Mouse (Mus musculus) embryonic fibroblast, embryonic 13.5 days (primary cell): ENCODE measurements around the gene Fbln1. TPM values are rescaled to one million over a fixed set of nuclear protein-coding genes. Genes with fewer than 3 reads are reported as not detected.
A peak's percentile ranks its signal among the peaks of the same experiment; 100 is the strongest.

Experiments
- H3K27ac ChIP-seq: 2 replicates; pipeline ENCODE4 v1.5.1; 2012; ENCODE audit warnings: low read length, control low read depth, inconsistent platforms; ENCODE audit not compliant: insufficient read depth
- H3K4me1 ChIP-seq: 2 replicates; pipeline ENCODE4 v1.6.1; 2011; ENCODE audit warnings: low read length; ENCODE audit not compliant: control insufficient read depth, insufficient read depth
- H3K4me3 ChIP-seq: 2 replicates; pipeline ENCODE4 v1.5.1; 2011; ENCODE audit warnings: mild to moderate bottlenecking, control low read depth, low read length; ENCODE audit not compliant: insufficient read depth
- CTCF ChIP-seq: IDR thresholded peaks from 2 replicates; pipeline ENCODE4 v1.5.1; 2011; ENCODE audit warnings: mild to moderate bottlenecking, control low read depth, low read length, moderate library complexity, borderline replicate concordance; ENCODE audit not compliant: insufficient read depth
- POLR2A ChIP-seq: IDR thresholded peaks from 2 replicates; pipeline ENCODE4 v1.6.1; 2011; ENCODE audit warnings: low read depth, mild to moderate bottlenecking, control low read depth, low read length, moderate library complexity
- polyA plus RNA-seq: library from polyadenylated mRNA; stranded (reverse); fragments of >200 nt; gene quantifications from 2 replicates; pipeline ENCODE4 v1.2.4, GENCODE M21; 2011; ENCODE audit warnings: low read depth; ENCODE audit not compliant: missing spikeins, insufficient read length

Gene Fbln1
- 46.2 and 92.8 TPM in 2 replicates for polyA plus RNA-seq

GRCm38 (mm10) chr15:85205792-85206702, at the start of gene Fbln1:
Gene Fbln1 (plus strand): TSS chr15:85205949.
- TF ChIP-seq POLR2A (peak; percentile 56), CTCF (no peak)
- Histone ChIP-seq H3K27ac (no peak within 1 kb of the TSS), H3K4me3 (peak within 1 kb of the TSS; percentile 45), H3K4me1 (0 out of 2 replicates have a peak, but pooled peaks cover 2% of the 10 kb centered on the region)

DNA sequence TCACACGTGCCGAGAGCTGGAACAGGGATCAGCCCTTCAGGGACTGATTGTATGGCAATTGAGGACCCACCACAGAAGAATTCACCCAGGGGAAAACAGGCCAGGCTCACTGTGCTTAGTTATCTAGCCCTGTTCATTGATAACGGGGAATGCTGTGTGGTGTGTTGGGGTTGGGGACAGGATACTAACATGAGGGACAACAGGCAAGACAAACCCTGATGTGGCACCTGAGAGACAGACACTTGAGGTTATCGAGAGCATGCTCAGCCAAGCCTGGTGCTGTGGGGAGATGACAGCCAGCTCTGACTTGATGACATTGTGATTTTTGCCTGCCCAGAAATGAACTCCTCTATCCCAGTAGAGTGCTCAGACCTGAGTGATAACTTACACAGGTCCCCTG, 49.6 kb upstream of the Fbln1 start:
- H3K4me3 ChIP-seq: no peak overlapping the region
- no peaks in the 10 kb centered on the region for H3K4me1 ChIP-seq
- no peak overlapping the region for H3K27ac ChIP-seq
- TF ChIP-seq POLR2A: no peak
- no peak for TF ChIP-seq CTCF

GRCm38 (mm10) chr15:85161416-85161815, 44.3 kb upstream of the Fbln1 start:
- Histone ChIP-seq H3K27ac (no peak overlapping the region), H3K4me1 (peaks cover 5% of the 10 kb centered on the region; the same call in 1 of the 2 replicates)

GRCm38 (mm10) chr15:85162693-85163663, 42.8 kb upstream of the Fbln1 start:
- Histone ChIP-seq H3K4me3 (no peak overlapping the region), H3K4me1 (peaks cover 8% of the 10 kb centered on the region; the same call in 1 of the 2 replicates), H3K27ac (peak overlapping the region; percentile 87)
- TF ChIP-seq CTCF: no peak
- no peak for TF ChIP-seq POLR2A

More at GRCm38 (mm10) chr15:85161416-85161815, 44.3 kb upstream of the Fbln1 start:
- H3K4me3 ChIP-seq: no peak overlapping the region
- no peak for TF ChIP-seq POLR2A
- no peak for TF ChIP-seq CTCF

- Histone ChIP-seq H3K4me1 (peaks cover 8% of the 10 kb centered on the region; the same call in 1 of the 2 replicates), H3K27ac (no peak overlapping the region), H3K4me3 (no peak overlapping the region)
- TF ChIP-seq POLR2A (no peak), CTCF (no peak)
Observed at GRCm38 (mm10) chr15:85166433-85166933, 39.3 kb upstream of the Fbln1 start.

- peaks cover 8% of the 10 kb centered on the region; the same call in 1 of the 2 replicates for H3K4me1 ChIP-seq
- no peak for TF ChIP-seq POLR2A
- TF ChIP-seq CTCF: no peak
- H3K27ac ChIP-seq: no peak overlapping the region
- no peak overlapping the region for H3K4me3 ChIP-seq
Observed at GRCm38 (mm10) chr15:85167086-85167679, 38.6 kb upstream of the Fbln1 start.

DNA sequence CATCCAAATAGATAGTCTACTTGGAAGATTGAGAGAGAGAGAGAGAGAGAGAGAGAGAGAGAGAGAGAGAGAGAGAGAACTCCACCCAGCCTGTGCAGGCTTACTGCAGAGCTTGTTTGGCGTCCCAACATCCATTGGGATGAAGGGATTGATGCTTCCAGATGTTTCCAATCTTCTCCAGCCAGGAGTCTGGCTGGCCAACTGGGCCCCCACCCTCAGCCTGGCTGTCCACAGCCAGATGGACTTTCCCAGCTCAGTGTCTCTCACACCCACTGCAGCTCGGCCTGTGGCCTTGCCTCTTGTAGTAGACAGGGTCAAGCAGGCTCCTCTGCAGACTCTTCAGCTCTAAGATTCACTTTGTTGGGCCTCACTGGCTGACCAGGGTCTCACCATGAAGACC, 33.7 kb upstream of the Fbln1 start:
- TF ChIP-seq POLR2A: no peak
- no peak for TF ChIP-seq CTCF
- no peak overlapping the region for H3K27ac ChIP-seq

DNA sequence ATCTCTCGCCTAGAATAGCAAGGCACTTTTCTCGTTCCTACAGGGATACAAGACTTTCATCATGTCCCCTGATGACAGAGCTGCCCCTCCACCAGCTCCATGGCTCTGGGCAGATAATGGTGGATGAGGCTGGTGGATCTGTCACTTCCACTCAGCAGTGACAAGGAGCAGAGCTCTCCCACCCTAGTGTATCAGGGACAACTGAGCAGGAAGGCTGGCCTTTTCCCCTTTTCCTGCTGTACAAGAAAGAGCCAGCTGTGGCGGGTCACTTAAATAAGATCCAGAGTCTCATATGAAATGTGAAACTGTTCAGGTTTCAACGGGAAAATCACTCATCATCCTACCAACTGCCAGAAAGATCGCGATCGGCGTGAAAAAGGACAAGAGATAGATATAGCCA, 32.3 kb upstream of the Fbln1 start:
- H3K4me3 ChIP-seq: no peak overlapping the region
- no peak overlapping the region for H3K27ac ChIP-seq
- H3K4me1 ChIP-seq: no peaks in the 10 kb centered on the region
- TF ChIP-seq POLR2A (no peak), CTCF (no peak)

More for the DNA sequence above, 33.7 kb upstream of the Fbln1 start:
- H3K4me3 ChIP-seq: no peak overlapping the region
- H3K4me1 ChIP-seq: no peaks in the 10 kb centered on the region

DNA sequence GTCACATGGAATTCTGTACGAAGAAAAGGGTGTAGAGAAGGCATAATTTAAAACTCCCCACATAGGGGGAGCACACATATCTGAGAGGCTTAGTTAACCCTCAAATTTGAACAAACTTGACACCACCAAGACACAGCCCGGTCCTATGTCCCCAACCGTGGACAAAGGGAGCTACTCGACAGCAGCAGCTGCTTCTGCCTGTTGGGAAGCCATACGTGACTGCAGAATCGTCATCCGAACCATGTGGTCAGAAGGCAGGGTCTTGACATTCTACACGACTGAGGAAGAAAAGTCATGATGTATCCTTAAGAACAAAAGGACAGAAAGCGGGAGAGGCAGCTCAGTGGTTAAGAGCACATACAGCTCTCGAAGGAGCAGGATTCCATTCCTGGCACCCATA, 31.7 kb upstream of the Fbln1 start:
- TF ChIP-seq POLR2A (no peak), CTCF (no peak)
- Histone ChIP-seq H3K27ac (no peak overlapping the region), H3K4me1 (no peaks in the 10 kb centered on the region), H3K4me3 (no peak overlapping the region)
